Mouse (Mus musculus) kidney, embryonic 15.5 days (tissue): Measurements from ENCODE around the gene Cox6a2. TPM values are rescaled to one million over a fixed set of nuclear protein-coding genes. Genes with fewer than 3 reads are reported as not detected.

ENCODE experiments used
- ATAC-seq: fragments of 200-750 bp; cut with Nextera tagmentation; replicated peaks from 2 replicates; pipeline ENCODE4 v1.8.0; 2017; ENCODE audit warnings: moderate TSS enrichment; ENCODE audit not compliant: low FRiP score
- H3K27ac ChIP-seq: fragments of 300-500 bp; sonication (generic); 2 replicates; pipeline ENCODE4 v1.5.1; 2015; ENCODE audit warnings: mild to moderate bottlenecking, inconsistent platforms
- H3K27me3 ChIP-seq: fragments of 300-500 bp; sonication (generic); 2 replicates; pipeline ENCODE4 v1.6.1; 2015; ENCODE audit warnings: inconsistent platforms
- H3K36me3 ChIP-seq: fragments of 300-500 bp; sonication (generic); 2 replicates; pipeline ENCODE4 v1.6.1; 2015; ENCODE audit warnings: inconsistent platforms
- H3K4me1 ChIP-seq: fragments of 300-500 bp; sonication (generic); 2 replicates; pipeline ENCODE4 v1.6.1; 2015; ENCODE audit warnings: inconsistent platforms
- H3K4me2 ChIP-seq: fragments of 300-500 bp; sonication (generic); 2 replicates; pipeline ENCODE4 v1.6.1; 2015; ENCODE audit warnings: moderate library complexity, mild to moderate bottlenecking, inconsistent platforms
- H3K4me3 ChIP-seq: fragments of 300-500 bp; sonication (generic); replicated peaks from 2 replicates; pipeline ENCODE4 v1.5.1; 2015; ENCODE audit warnings: mild to moderate bottlenecking, inconsistent platforms
- H3K9ac ChIP-seq: fragments of 300-500 bp; sonication (generic); 2 replicates; pipeline ENCODE4 v1.6.1; 2015; ENCODE audit warnings: mild to moderate bottlenecking, inconsistent platforms
- H3K9me3 ChIP-seq: fragments of 300-500 bp; sonication (generic); replicated peaks from 2 replicates; pipeline ENCODE4 v1.6.1; 2016; ENCODE audit warnings: inconsistent platforms
- WGBS: fragments of 180-500 bp; shearing (Covaris S2); methylation state at CpG from one replicate; pipeline ENCODE4 v1.1.7; 2015; ENCODE audit warnings: mixed read lengths; 5-methylcytosine and 5-hydroxymethylcytosine counted together
- polyA plus RNA-seq: library from polyadenylated mRNA; unstranded; fragments of >200 nt; fragmentation: Nextera tagmentation; extraction: Ambion mirVana; gene quantifications from 2 replicates; pipeline ENCODE4 v1.2.1, GENCODE M21; 2015

Cox6a2 gene
- polyA plus RNA-seq, result 5.1 and 11.1 TPM in 2 replicates

- H3K36me3 ChIP-seq, result no peaks in the 10 kb centered on the region
- H3K9me3 ChIP-seq, result no peaks in the 10 kb centered on the region
- no peak within 1 kb of the TSS for H3K4me3 ChIP-seq
- ATAC-seq, result no peak
- H3K27ac ChIP-seq, result no peak within 1 kb of the TSS
- H3K9ac ChIP-seq, result no peak within 1 kb of the TSS
- no peaks in the 10 kb centered on the region for H3K4me1 ChIP-seq
- 75% methylated on average over 6 of the region's 6 CpGs for WGBS
- no peaks in the 10 kb centered on the region for H3K27me3 ChIP-seq
- no peak within 1 kb of the TSS for H3K4me2 ChIP-seq
Observed at GRCm38 (mm10) chr7:128206152-128206551, at the start of gene Cox6a2. Gene Cox6a2 (minus strand): TSS chr7:128206387.

GRCm38 (mm10) chr7:128255757-128256156 lies 49.6 kb upstream of the Cox6a2 start:
- H3K4me1 ChIP-seq, result peaks cover 22% of the 10 kb centered on the region

GRCm38 (mm10) chr7:128254978-128255377 lies 48.8 kb upstream of the Cox6a2 start:
- Histone ChIP-seq H3K27ac (no peak overlapping the region), H3K9ac (no peak overlapping the region), H3K4me1 (peaks cover 22% of the 10 kb centered on the region), H3K4me3 (no peak overlapping the region), H3K27me3 (no peaks in the 10 kb centered on the region; the same call in 1 of the 2 replicates), H3K36me3 (peaks cover 29% of the 10 kb centered on the region; the same call in 1 of the 2 replicates), H3K4me2 (no peak overlapping the region), H3K9me3 (no peaks in the 10 kb centered on the region)
- no peak for ATAC-seq
- WGBS, result 68% methylated on average over 2 of the region's 2 CpGs

More at GRCm38 (mm10) chr7:128255757-128256156, 49.6 kb upstream of the Cox6a2 start:
- Histone ChIP-seq H3K4me3 (no peak overlapping the region), H3K9ac (no peak overlapping the region), H3K27me3 (no peaks in the 10 kb centered on the region; the same call in 1 of the 2 replicates), H3K4me2 (no peak overlapping the region), H3K36me3 (peaks cover 25% of the 10 kb centered on the region; the same call in 1 of the 2 replicates), H3K9me3 (no peaks in the 10 kb centered on the region), H3K27ac (no peak overlapping the region)
- no peak for ATAC-seq
- WGBS, result 92% methylated on average over 5 of the region's 5 CpGs

- WGBS, result 12% methylated on average over 24 of the region's 24 CpGs
- H3K27me3 ChIP-seq, result no peaks in the 10 kb centered on the region
- H3K4me1 ChIP-seq, result peaks cover 28% of the 10 kb centered on the region
- peak overlapping the region; percentile 33 for H3K4me3 ChIP-seq
- H3K27ac ChIP-seq, result no peak overlapping the region
- ATAC-seq, result no peak
- H3K36me3 ChIP-seq, result peaks cover 35% of the 10 kb centered on the region; the same call in 1 of the 2 replicates
- no peaks in the 10 kb centered on the region for H3K9me3 ChIP-seq
- H3K9ac ChIP-seq, result no peak overlapping the region
- H3K4me2 ChIP-seq, result peak overlapping the region; percentile 57
Observed at GRCm38 (mm10) chr7:128252609-128253008, 46.4 kb upstream of the Cox6a2 start.

DNA sequence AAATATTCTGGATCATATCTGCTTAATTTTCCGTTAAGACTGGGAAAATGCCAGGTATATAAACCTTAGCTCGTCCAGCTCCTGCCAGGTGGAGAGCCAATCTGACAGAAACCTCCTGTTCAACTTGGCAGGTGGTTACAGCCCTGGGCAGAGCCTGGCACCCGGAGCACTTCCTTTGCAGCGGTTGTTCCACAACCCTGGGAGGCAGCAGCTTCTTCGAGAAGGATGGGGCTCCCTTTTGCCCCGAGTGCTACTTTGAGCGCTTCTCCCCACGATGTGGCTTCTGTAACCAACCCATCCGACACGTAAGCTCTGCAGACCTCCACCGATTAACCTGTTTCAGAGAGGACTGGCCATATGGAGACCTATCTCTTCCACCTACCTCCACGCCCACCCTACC lies 45.8 kb upstream of the Cox6a2 start:
- Histone ChIP-seq H3K4me2 (peak overlapping the region; percentile 57), H3K9me3 (no peaks in the 10 kb centered on the region), H3K4me1 (peaks cover 25% of the 10 kb centered on the region), H3K4me3 (peak overlapping the region; percentile 33), H3K36me3 (peaks cover 35% of the 10 kb centered on the region; the same call in 1 of the 2 replicates), H3K27ac (no peak overlapping the region), H3K27me3 (no peaks in the 10 kb centered on the region), H3K9ac (peak overlapping the region; percentile 25; the same call in 1 of the 2 replicates)
- 45% methylated on average over 12 of the region's 12 CpGs for WGBS
- ATAC-seq, result no peak

- Histone ChIP-seq H3K27me3 (no peaks in the 10 kb centered on the region), H3K4me1 (peaks cover 34% of the 10 kb centered on the region), H3K36me3 (peaks cover 39% of the 10 kb centered on the region), H3K4me3 (no peak overlapping the region), H3K27ac (no peak overlapping the region), H3K9me3 (no peaks in the 10 kb centered on the region), H3K9ac (no peak overlapping the region), H3K4me2 (no peak overlapping the region)
- no peak for ATAC-seq
- WGBS, result 86% methylated on average over 5 of the region's 5 CpGs
Observed at GRCm38 (mm10) chr7:128249998-128250397, 43.8 kb upstream of the Cox6a2 start.

DNA sequence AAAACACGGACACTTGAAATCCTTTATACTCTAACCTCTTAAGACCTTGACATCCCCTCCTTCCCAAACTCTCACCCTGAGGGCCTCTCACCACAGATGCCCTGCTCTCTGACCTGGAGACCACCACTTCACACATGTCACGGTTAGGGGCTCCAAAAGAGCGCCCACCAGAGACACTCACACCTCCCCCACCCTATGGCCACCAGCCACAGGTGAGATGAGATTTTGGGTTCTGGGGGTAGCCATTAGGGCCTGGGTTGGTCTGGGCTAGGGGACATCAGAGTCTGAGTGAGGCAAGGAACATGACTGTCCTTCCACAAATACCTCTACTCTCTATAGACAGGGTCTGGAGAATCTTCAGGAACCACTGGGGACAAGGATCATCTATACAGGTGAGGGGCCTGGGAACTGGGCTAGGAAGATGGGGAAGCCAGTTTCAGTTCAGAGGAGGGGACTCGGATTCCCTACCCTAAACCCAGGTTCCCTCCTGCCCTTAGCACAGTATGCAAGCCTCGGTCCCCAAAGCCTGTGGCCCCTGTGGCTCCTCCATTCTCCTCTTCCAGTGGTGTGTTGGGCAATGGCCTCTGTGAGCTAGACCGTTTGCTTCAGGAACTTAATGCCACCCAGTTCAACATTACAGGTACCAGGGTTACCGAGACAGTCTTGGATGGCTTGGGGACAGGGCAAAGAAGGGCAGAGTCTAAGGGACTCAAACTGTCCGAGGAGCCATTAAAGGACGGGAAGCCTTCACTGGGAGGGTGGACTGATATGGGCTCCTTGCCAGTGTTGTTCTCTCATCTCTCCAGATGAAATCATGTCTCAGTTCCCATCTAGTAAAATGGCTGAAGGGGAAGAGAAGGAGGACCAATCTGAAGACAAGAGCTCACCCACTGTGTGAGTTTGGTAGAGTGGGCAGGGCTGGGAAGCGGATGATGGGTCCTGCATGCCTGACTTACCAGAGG lies 42.2 kb upstream of the Cox6a2 start:
- WGBS, result 79% methylated on average over 10 of the region's 10 CpGs
- no peak for ATAC-seq
- H3K4me1 ChIP-seq, result peaks cover 34% of the 10 kb centered on the region

DNA sequence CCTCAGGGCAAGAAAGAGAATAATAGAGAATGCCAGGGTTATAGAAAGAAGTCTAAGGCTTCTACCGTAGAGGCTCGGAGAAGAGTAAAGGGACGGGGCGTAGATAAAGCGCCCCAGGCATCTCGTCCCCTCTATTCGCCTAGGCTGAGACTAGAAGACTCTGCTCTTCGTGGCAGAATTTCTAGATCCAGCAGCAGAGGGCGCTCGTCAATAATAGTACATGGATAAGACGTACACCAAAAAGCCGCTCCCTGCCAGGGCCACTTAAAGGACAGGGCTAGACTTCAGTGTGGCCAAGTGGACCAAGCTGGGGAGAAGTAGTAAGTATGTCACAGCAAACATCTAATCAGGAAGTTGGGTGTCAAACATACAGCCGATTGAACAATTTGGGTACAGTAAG lies 41.3 kb upstream of the Cox6a2 start:
- under 1% methylated on average over 13 of the region's 13 CpGs for WGBS
- H3K27me3 ChIP-seq, result no peaks in the 10 kb centered on the region
- peaks cover 29% of the 10 kb centered on the region for H3K4me1 ChIP-seq
- ATAC-seq, result peak; percentile 72
- H3K4me3 ChIP-seq, result peak overlapping the region; percentile 60
- H3K9ac ChIP-seq, result peak overlapping the region; percentile 69
- peak overlapping the region; percentile 76 for H3K4me2 ChIP-seq
- no peaks in the 10 kb centered on the region for H3K9me3 ChIP-seq
- H3K36me3 ChIP-seq, result peaks cover 46% of the 10 kb centered on the region
- H3K27ac ChIP-seq, result peak overlapping the region; percentile 92

More for the DNA sequence above, 42.2 kb upstream of the Cox6a2 start:
- peak overlapping the region; percentile 26 for H3K9ac ChIP-seq
- H3K27ac ChIP-seq, result no peak overlapping the region
- peak overlapping the region; percentile 76 for H3K4me2 ChIP-seq
- H3K36me3 ChIP-seq, result peaks cover 44% of the 10 kb centered on the region
- no peaks in the 10 kb centered on the region for H3K9me3 ChIP-seq
- no peaks in the 10 kb centered on the region for H3K27me3 ChIP-seq
- H3K4me3 ChIP-seq, result peak overlapping the region; percentile 60

- peak; percentile 71 for ATAC-seq
- peak within 1 kb of the TSS; percentile 92 for H3K27ac ChIP-seq
- peaks cover 48% of the 10 kb centered on the region for H3K36me3 ChIP-seq
- H3K9me3 ChIP-seq, result no peaks in the 10 kb centered on the region
- peak within 1 kb of the TSS; percentile 69 for H3K9ac ChIP-seq
- no peaks in the 10 kb centered on the region for H3K27me3 ChIP-seq
- WGBS, result 3% methylated on average over 28 of the region's 30 CpGs
- H3K4me2 ChIP-seq, result peak within 1 kb of the TSS; percentile 76
- peak within 1 kb of the TSS; percentile 60 for H3K4me3 ChIP-seq
- peaks cover 22% of the 10 kb centered on the region for H3K4me1 ChIP-seq
Observed at GRCm38 (mm10) chr7:128246496-128247391, 40.6 kb upstream of the Cox6a2 start, which contains the start of gene Tgfb1i1. Gene Tgfb1i1 (plus strand): TSS chr7:128246812.

- peaks cover 54% of the 10 kb centered on the region for H3K36me3 ChIP-seq
- H3K9ac ChIP-seq, result 0 out of 2 replicates have a peak overlapping the region, but pooled peaks have one; percentile 69
- H3K9me3 ChIP-seq, result no peaks in the 10 kb centered on the region
- peaks cover 19% of the 10 kb centered on the region for H3K4me1 ChIP-seq
- H3K4me2 ChIP-seq, result no peak overlapping the region
- no peak for ATAC-seq
- 0 out of 2 replicates have a peak overlapping the region, but pooled peaks have one; percentile 92 for H3K27ac ChIP-seq
- H3K27me3 ChIP-seq, result no peaks in the 10 kb centered on the region
- no peak overlapping the region for H3K4me3 ChIP-seq
- 92% methylated on average over 4 of the region's 4 CpGs for WGBS
Observed at GRCm38 (mm10) chr7:128245547-128245946, 39.4 kb upstream of the Cox6a2 start.

DNA sequence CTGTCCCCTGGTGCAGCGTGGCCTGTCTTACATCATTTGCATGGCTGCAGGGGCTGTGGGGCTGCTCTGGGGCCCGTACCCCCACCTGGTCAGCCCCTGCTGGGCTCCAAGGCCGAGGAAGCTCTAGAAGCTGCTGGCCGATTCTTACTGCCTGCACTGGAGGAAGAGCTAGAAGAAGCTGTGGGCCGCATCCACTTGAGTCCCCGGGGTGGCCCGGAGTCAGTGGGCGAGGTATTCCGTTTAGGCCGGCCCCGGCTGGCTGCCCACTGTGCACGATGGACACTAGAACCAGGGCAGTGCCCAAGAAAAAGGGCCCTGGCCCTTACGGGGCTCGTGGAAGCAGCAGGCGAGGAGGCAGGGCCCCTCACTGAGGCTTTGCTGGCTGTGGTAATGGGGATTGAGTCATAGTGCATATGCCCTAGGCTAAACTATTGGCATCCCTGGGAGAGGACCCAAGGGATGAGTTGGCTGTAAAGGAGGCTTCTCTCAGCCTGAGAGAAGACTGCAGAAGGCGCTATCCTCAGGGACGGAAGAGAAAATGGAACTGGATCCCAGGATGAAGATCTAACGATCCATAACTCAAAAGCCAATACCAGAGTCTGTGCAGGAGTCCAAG lies 38.3 kb upstream of the Cox6a2 start:
- H3K4me2 ChIP-seq, result no peak overlapping the region
- H3K4me1 ChIP-seq, result peaks cover 25% of the 10 kb centered on the region
- no peak overlapping the region for H3K27ac ChIP-seq
- peaks cover 57% of the 10 kb centered on the region for H3K36me3 ChIP-seq
- H3K4me3 ChIP-seq, result no peak overlapping the region
- ATAC-seq, result no peak
- H3K9me3 ChIP-seq, result no peaks in the 10 kb centered on the region
- WGBS, result 92% methylated on average over 18 of the region's 18 CpGs
- no peak overlapping the region for H3K9ac ChIP-seq
- H3K27me3 ChIP-seq, result no peaks in the 10 kb centered on the region
